ENCODE assay signal across 10 mouse cellular contexts in the genomic region with DNA sequence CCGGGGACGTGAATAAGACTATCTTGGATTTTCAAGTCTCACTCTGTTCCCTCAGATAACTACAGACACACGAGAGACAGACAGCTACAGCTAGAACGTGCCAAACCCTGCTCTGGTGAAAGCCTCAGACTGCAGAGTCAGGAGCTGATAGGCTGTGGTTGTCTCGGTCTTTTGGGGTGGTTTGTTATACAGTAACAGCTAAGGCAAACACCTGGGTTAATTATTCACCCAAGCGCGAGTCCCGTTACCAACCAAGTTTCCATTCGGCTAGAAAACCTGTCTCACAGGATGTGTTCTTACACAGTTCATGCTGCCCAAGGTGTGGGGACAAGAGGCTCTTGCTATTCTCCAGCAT.
DNase-seq lines count a peak whose midpoint lies in the region; ATAC-seq and TF ChIP-seq lines count a peak whose summit lies in the region.
"Had no signal": no experiment of that assay in that cellular context is flagged by ENCODE, and none has a peak within 500 bp of the region (broad histone marks: within the 10 kb centered on the region; RNA-seq: fewer than 3 reads in every experiment).

No protein-coding gene starts in this region.

- no peaks in the 10 kb centered on the region for H3K9me3 ChIP-seq in midbrain, embryonic 13.5 days
- H3K9me3 ChIP-seq in midbrain, embryonic 11.5 days (ENCODE audit: control insufficient read depth, low read length) = no peaks in the 10 kb centered on the region
- H3K9me3 ChIP-seq in liver, embryonic 14.5 days (ENCODE audit: control insufficient read depth, low read length) = no peaks in the 10 kb centered on the region
- no peaks in the 10 kb centered on the region for H3K9me3 ChIP-seq in stomach, embryonic 14.5 days (ENCODE audit: control insufficient read depth, low read depth, low read length)

- H3K4me2 ChIP-seq in midbrain, embryonic 13.5 days (replicated peaks) = no peak overlapping the region
- H3K4me2 ChIP-seq in midbrain, embryonic 11.5 days = no peak overlapping the region
- peak overlapping the region; percentile 21; the same call in 1 of the 2 replicates for H3K4me2 ChIP-seq in liver, embryonic 14.5 days (ENCODE audit: low read depth)
- H3K4me2 ChIP-seq in stomach, embryonic 14.5 days (replicated peaks; ENCODE audit: low read depth, low read length) = no peak overlapping the region; the same call in 1 of the 2 replicates

- no peaks in the 10 kb centered on the region for H3K27me3 ChIP-seq in midbrain, embryonic 13.5 days
- no peaks in the 10 kb centered on the region for H3K27me3 ChIP-seq in midbrain, embryonic 11.5 days (ENCODE audit: control insufficient read depth, insufficient read depth, low read length)
- H3K27me3 ChIP-seq in liver, embryonic 14.5 days (ENCODE audit: control insufficient read depth, insufficient read depth, low read length) = no peaks in the 10 kb centered on the region
- no peaks in the 10 kb centered on the region for H3K27me3 ChIP-seq in stomach, embryonic 14.5 days (ENCODE audit: control insufficient read depth, insufficient read depth, low read length)

- no peak for TF ChIP-seq CTCF in liver, embryonic 14.5 days (IDR thresholded peaks at IDR 0.05; ENCODE audit: low read depth)

- DNase-seq in midbrain, embryonic 11.5 days (ENCODE audit: low spot score, missing footprints) = no peak
- peak; percentile 76 for DNase-seq in kidney, adult 18-20 months
- peak; percentile 22 to 38 (median 37) for DNase-seq in liver, embryonic 14.5 days (ENCODE audit: low read depth in 3 of 3, low spot score in 3 of 3)
- DNase-seq in layer of hippocampus, postnatal 36 days = no peak
- DNase-seq in layer of hippocampus, adult 9-11 months = no peak
- no peak for DNase-seq in right cerebral cortex, postnatal 14 days
- DNase-seq: adrenal gland, postnatal 10 days; gastrocnemius, postnatal 14 days had no signal

- TF ChIP-seq EP300 in liver, embryonic 14.5 days (IDR thresholded peaks at IDR 0.05; ENCODE audit: low read depth) = peak; percentile 20; the same call in 1 of the 2 replicates

- H3K4me3 ChIP-seq in midbrain, embryonic 13.5 days (replicated peaks) = no peak overlapping the region
- no peak overlapping the region for H3K4me3 ChIP-seq in midbrain, embryonic 11.5 days (ENCODE audit: low read depth, low read length)
- no peak overlapping the region for H3K4me3 ChIP-seq in liver, embryonic 14.5 days (ENCODE audit: insufficient read depth in 1 of 2, low read depth in 2 of 2, low read length in 2 of 2)
- no peak overlapping the region for H3K4me3 ChIP-seq in stomach, embryonic 14.5 days (ENCODE audit: low read depth, low read length)

- H3K36me3 ChIP-seq in midbrain, embryonic 13.5 days = no peaks in the 10 kb centered on the region
- H3K36me3 ChIP-seq in midbrain, embryonic 11.5 days (ENCODE audit: control insufficient read depth, insufficient read depth, low read length) = no peaks in the 10 kb centered on the region
- H3K36me3 ChIP-seq in liver, embryonic 14.5 days (replicated peaks; ENCODE audit: control insufficient read depth, insufficient read depth, low read depth) = no peaks in the 10 kb centered on the region
- H3K36me3 ChIP-seq in stomach, embryonic 14.5 days (ENCODE audit: control insufficient read depth, insufficient read depth, low read length) = no peaks in the 10 kb centered on the region

- no peak overlapping the region for H3K27ac ChIP-seq in midbrain, embryonic 13.5 days
- no peak overlapping the region for H3K27ac ChIP-seq in midbrain, embryonic 11.5 days (ENCODE audit: low read depth, low read length)
- H3K27ac ChIP-seq in liver, embryonic 14.5 days = peak overlapping the region; percentile 15; the same call in 1 of the 2 replicates
- peak overlapping the region; percentile 56; the same call in 1 of the 2 replicates for H3K27ac ChIP-seq in stomach, embryonic 14.5 days (ENCODE audit: low read length)

- H3K4me1 ChIP-seq in midbrain, embryonic 13.5 days (replicated peaks) = no peaks in the 10 kb centered on the region
- H3K4me1 ChIP-seq in midbrain, embryonic 11.5 days (ENCODE audit: control insufficient read depth, insufficient read depth, low read length) = no peaks in the 10 kb centered on the region
- H3K4me1 ChIP-seq in liver, embryonic 14.5 days (replicated peaks; ENCODE audit: control insufficient read depth in 2 of 2, insufficient read depth in 2 of 2, low read length in 1 of 2) = peaks cover 0 to 8% of the 10 kb centered on the region in 2 experiments; a peak in 2 of 4 replicates
- no peaks in the 10 kb centered on the region for H3K4me1 ChIP-seq in stomach, embryonic 14.5 days (ENCODE audit: control insufficient read depth, insufficient read depth, low read length)

- 0 out of 2 replicates have a peak, but pooled peaks have one; percentile 27 for ATAC-seq in midbrain, embryonic 13.5 days
- ATAC-seq in midbrain, embryonic 11.5 days (ENCODE audit: low FRiP score) = no peak
- ATAC-seq in liver, embryonic 14.5 days (ENCODE audit: insufficient read depth) = peak; percentile 92
- peak; percentile 98 for ATAC-seq in stomach, embryonic 14.5 days (ENCODE audit: insufficient number of reproducible peaks, insufficient read depth, low FRiP score, low read depth)

- 84% methylated on average over 9 of the region's 9 CpGs for WGBS in midbrain, embryonic 13.5 days
- WGBS in midbrain, embryonic 11.5 days = 87% methylated on average over 9 of the region's 9 CpGs
- WGBS in liver, embryonic 14.5 days (ENCODE audit: insufficient replicate concordance) = 30% methylated on average over 9 of the region's 9 CpGs
- WGBS in stomach, embryonic 14.5 days = 49% methylated on average over 9 of the region's 9 CpGs

- no peak overlapping the region for H3K9ac ChIP-seq in midbrain, embryonic 13.5 days (replicated peaks)
- H3K9ac ChIP-seq in midbrain, embryonic 11.5 days (ENCODE audit: low read length) = no peak overlapping the region
- H3K9ac ChIP-seq in liver, embryonic 14.5 days (replicated peaks) = no peak overlapping the region
- H3K9ac ChIP-seq in stomach, embryonic 14.5 days (replicated peaks; ENCODE audit: low read depth, low read length) = no peak overlapping the region

Comparison
In these comparisons a context has a peak if more than half of its experiments do, and no peak if none do; other contexts are left out.
1. H3K27ac ChIP-seq: peak in liver, embryonic 14.5 days (single experiment) and stomach, embryonic 14.5 days (single experiment); none in midbrain, embryonic 13.5 days (single experiment) and midbrain, embryonic 11.5 days (single experiment).
2. DNase-seq: peak in kidney, adult 18-20 months (single experiment) and liver, embryonic 14.5 days (3 of 3); none in midbrain, embryonic 11.5 days (single experiment), layer of hippocampus, postnatal 36 days (0 of 2), layer of hippocampus, adult 9-11 months (single experiment) and right cerebral cortex, postnatal 14 days (single experiment).